Mouse (Mus musculus): Measurements from ENCODE around the gene Dop1a.
A peak's percentile ranks its signal among the peaks of the same experiment; 100 is the strongest.

The Dop1a gene

DNA sequence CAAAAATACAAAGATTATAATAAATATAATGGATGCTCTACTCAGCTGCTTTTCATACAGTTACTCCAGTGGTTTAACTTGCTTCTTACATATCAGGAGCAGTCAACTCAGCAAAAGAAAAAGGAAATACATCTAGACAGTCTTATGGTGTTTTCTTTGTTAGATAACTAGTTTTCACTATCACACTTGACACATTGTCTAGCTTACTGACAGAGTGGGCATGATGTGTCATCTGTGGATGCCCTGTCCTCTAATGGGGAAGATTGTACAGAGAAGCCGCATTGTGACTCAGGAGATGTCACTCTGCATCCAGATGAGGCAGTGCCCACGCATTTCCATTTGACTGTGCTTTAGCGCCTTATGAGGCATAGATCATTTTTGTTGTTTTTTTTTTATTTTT is 32.1 kb downstream of the Dop1a start:
- no peak for DNase-seq (ENCODE audit: inconsistent ontology term)

DNA sequence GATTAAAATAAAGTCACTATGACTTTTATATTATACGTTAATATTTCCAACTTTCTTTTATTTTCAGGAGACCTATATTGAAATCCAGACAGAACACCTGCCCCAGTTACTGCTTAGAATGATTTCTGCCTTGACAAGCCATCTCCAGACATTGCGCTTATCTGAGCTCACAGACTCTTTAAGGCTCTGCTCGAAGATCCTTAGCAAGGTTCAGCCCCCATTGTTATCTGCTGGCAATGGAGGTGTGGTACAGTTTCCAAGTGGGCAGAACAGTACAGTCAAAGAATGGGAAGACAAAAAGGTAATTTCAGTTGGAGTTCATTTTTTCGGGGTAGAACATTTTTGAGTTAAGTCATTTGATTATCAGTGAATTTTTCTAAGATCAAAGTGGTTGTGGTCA is 40.5 kb downstream of the Dop1a start:
- no peak for DNase-seq (ENCODE audit: inconsistent ontology term)

DNA sequence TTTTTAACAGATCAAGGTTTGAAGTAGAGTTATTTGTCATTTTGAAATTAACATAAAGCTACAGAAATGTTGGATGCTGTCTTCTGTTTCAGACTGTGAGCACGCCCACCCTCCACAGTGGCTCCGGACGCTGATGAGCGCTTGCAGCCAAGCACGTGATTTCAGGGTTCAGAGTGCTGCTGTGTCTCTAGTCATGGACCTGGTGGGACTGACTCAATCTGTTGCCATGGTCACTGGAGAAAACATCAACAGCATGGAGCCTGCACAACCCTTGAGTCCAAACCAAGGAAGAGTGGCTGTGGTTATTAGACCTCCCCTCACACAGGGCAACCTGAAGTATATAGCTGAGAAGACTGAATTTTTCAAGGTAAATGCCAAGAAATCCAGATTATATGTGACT is 46.8 kb downstream of the Dop1a start:
- DNase-seq (ENCODE audit: inconsistent ontology term), result peak; percentile 4

DNA sequence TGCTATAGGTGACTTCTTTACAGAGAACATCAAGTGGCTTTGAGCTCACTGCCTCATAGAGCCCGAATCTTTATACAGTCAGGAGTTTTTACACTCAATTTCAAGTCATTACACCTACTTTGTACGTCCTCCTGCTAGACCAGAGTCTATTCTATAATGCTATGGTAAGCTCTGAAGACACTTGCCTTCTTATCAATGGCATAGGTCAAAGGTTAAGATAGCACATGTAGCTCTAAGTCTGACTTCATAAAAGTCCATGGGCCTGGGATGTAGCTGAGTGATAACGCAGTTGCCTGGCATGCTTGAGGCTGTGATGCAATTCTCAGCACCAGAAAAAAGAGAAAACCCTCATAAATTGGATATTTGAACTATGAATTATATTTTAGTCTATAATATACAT is 47.4 kb downstream of the Dop1a start:
- no peak for DNase-seq (ENCODE audit: inconsistent ontology term)

DNA sequence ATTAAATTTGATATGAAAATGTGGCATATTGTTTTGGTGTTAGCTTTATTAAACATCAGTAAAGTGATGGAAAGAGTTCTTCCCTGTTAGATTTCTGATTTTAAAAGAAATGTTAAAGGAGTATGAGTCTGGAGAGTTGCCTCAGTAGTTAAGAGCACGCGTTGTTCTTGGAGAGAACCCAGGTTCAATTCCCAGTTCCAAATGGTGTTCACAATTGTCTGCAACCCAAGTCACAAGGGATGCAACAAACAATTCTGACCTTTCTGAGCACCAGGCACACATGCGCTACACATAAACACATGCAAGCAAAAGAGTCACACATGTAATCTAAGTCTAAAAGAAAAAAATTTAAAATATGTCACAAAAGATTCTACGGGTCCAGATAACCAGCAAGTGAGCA is 47.8 kb downstream of the Dop1a start:
- no peak for DNase-seq (ENCODE audit: inconsistent ontology term)

DNA sequence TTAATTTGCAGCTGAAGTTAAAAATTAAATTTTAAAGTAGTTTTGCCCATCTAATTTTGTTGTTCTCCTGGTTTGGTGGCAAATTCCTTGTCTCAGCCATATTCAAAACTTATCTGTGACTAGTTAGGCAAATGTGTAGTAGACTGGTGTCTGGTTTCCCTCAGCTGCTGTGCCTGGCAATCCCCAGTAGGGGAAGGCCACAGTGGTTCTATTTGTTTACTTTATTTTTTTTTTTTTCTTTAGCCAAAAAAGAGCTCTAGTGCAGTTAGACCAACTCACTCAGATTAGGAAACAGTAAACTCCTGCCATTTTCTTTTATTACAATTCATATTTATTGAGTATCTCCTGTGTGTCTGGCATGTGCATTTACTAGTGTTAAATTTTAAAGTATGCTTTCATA is 55.4 kb downstream of the Dop1a start:
- DNase-seq (ENCODE audit: inconsistent ontology term), result no peak

DNA sequence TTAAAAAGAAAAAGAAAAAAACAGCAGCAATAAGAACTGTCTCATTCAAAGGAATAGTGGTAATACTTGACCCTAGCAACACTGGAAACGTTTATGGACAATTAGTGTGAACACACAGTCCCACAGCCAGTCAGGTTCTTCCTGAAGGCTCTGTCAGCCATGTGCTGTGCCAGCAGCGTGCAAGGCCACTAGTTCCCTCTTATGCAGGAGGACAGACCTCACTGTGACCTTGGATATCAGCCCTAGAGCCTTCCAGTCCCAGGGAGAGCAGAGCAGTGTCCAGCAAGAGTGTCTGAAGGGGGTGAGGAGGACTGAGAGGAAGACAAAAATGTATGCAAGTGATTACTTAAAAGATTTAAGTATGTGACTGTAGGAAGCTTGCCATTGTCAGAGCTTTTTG is 58.6 kb downstream of the Dop1a start:
- DNase-seq (ENCODE audit: inconsistent ontology term), result no peak

DNA sequence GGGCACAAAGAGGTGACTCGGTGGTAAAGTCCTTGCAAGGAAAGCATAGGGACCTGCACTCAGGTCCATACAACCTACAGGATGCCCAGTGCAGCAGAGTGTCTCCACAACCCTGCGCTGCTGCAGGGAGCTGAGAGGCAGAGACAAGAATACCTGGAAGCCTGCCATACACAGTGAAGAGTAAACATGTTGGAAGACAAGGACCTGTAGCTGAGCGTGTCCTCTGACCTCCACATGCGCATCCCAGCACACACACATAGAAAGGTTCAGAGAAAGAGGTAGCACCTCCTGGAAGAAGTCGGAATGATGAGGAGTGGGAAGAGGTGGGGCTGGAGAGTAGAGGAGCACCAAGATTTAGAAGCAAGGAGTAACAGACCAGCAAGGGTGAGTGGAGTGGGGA is 67.1 kb downstream of the Dop1a start:
- DNase-seq (ENCODE audit: inconsistent ontology term), result no peak

DNA sequence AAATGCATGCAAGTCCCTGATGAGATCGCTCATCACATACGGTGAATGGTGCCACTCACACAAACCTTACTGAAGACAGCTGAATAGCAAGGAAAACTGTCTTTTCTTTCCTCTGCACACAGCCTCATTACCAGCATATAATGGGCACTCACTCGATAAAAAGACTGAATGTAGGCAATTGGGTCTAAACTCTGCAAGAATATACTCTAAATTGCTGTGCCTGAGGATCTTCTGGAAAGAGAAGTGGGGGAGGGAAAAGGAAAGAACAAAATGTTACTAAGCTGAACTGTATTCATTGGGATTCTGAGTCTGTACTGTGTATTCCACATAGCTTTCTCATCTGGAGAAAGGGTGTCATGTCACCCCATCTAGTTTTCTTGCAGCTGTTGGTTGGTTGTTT is 76.5 kb downstream of the Dop1a start:
- no peak for DNase-seq (ENCODE audit: inconsistent ontology term)

DNA sequence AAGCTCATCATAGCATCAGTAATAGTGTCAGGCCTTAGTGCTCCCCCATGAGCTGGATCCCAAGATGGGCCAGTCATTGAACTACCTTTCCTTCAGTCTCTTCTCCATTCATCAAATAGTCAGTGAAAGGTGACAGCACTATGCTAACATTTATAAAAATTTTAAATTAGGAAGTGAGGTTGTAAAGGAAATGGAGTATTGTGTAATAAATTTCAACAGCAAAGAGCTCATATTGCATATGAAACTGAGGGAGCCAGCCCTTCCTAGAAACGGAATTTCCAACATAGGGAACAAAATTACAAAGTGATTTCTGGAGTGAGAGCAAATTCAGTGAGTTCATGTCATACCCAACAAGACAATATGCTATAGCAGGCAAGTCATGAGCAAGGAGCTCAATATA is 77.6 kb downstream of the Dop1a start:
- no peak for DNase-seq (ENCODE audit: inconsistent ontology term)

DNA sequence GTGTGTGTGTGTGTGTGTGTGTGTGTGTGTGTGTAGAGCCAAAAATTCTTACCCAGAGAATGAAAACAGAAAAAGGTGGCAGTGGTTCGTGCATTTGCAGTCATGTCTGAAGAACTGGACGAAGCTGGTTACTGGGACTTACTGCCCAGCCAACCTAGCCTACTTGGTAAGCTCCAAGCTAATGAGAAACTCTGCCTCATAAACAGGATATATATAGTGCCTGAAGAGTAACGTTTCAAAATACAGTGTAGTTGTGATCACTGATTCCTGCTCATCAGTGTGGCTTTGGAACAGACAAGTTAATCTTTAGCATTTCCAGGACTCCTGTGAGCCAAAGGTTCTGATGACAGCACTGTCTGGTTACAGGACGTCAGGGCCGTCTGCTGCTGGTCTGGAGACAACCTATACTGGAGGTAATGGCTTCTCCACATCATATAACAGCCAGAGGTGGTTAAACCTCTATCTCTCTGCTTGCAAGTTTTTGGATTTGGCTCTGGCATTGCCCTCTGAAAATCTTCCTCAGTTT is 82.7 kb downstream of the Dop1a start:
- no peak for DNase-seq (ENCODE audit: inconsistent ontology term)

DNA sequence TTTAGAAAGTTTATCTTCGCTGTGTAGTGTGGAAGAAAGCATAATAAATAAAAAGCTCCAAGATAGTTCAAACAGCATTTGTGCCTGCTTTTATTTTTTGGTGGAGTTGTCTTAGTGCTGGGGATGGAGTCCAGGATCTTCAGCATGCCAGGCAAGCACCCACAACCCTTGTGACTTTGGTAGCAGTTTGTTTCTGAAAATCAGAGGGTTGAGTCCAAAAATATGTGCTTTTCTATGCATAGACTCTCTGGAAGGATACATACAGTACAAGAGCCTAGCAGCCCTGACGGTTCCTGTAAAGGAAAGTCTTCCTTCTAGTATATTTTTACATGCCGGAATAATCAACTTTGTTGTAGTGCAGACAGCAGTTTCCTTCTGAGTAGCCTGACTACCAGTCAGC is 83.8 kb downstream of the Dop1a start:
- no peak for DNase-seq (ENCODE audit: inconsistent ontology term)

DNA sequence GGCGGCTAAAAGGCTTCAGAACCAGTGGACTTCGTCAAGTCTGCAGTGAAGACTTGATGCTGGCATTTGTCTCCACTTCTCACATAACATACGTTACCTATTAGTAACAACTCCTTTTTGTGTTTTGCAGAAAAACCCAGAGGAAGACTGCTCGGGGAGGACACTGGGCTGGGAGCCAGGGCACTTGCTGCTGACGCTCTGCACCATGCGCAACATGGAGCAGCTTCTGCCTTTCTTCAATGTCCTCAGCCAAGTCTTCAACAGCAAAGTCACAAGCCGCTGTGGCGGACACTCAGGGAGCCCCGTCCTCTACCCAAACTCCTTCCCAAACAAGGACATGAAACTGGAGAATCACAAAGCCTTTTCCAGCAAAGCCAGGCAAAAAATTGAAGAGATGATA is 86.9 kb downstream of the Dop1a start:
- no peak for DNase-seq (ENCODE audit: inconsistent ontology term)

DNA sequence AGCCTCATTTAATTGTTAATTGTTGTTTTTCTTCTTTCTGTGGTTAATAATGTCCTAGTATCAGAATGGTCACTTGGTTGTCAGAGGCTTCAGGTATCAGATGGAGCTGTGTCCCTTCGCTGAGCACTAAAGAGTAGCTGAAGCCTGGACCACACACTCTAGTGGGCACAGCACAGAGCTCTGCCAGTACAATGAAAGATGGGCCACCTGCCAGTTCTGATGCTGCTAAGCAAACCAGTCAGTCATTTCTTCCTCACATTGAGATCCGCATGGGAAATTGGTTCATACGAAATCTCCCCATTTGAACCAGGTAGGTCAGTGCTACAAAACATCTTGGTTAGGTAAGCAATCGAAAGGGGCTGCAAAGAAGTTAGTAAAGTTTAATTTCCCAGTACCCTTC is 87.7 kb downstream of the Dop1a start:
- DNase-seq (ENCODE audit: inconsistent ontology term), result no peak

DNA sequence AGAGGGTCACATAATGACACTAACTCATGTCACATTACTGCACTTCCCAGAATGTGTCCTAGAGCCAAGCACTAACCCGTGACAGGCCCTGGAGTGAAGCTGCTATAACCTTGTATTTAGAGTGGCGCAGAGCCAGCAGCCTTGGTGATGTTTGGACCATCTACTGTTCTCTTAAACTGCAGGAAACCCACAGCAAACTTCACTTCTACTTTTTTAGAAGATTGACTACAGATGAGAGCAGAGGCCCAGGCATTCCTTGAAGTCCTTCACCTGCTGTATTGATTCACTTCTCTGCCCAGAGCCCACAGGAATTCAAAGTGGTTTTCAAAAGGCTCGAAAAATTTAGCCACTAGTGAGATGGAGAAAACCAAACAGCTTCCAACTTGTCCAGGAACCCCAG is 93.6 kb downstream of the Dop1a start:
- DNase-seq (ENCODE audit: inconsistent ontology term), result peak; percentile 54

DNA sequence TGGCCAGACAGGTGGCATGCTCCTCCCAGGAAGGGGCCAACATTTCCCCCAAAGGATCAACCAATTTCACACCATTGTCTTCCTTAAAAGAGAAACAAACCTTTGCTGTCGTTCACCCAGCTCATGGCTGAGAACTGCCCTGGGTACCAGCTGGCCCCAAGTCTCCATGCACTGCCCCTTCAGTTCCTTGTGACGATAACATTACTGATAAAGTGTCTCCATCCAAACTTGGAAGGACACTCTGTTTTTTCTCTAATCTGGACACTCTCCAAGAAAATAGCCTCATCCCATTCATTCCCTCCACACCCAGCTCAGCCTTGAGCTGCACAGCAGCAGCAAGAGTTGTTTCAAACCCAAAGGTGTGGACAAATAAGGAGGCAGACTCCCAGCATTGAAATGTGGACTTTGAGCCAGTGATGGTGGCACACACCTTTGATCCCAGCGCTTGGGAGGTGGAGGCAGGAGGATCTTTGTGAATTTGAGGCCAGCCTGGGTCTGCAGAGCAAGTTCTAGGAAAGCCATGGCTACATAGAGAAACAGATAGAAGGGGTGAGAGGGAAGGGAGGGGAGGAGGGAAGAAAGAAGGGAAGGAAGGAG is 102.5 kb downstream of the Dop1a start:
- no peak for DNase-seq (ENCODE audit: inconsistent ontology term)

DNA sequence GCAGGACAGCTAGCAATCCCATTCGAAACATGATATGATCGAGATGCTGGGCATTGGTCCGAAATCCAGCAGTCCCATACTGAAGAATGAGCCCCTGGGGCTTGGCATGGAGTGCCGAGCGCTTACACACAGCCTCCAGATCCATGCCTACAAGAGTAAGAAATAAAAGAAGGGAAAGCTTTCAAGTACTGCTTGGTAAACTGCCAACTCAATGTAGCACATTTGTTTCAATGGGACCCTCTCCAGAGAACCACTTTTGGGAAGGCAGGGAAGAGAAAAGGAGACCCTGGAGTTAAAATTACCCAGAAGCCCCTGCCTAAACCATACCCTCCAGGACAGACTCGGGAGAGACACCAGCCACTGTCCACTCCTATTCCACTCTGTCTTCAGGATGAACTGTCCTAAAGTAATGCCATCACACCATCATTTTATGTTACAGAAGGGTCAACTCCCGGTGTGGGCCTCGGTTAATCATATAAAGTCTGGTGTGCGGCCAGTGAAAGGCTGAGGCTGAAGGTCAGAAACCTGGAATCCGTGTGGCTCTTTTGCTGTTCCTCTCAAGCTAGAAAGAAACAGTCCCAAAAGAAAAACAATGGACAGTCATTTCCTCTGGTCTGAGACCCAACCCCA is 103.4 kb downstream of the Dop1a start:
- no peak for DNase-seq (ENCODE audit: inconsistent ontology term)

DNA sequence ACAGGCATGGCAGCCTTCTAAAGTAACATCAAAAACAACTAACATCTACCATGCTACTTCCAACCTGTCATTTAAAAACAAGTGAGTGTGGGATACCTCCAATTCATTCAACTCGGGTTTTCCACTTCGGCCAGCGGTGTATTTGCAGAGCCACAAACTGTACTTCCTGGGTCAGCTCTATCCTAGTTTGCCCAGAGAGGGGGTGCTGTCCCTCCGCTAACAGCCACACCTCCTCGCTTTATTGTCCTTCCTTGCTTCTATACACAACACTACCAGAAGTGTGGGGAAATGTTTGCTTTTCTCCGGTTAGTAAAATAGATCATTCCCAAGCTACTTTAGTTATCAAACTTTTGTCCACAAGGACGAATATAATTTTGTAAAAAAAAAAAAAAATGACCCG is 104.0 kb downstream of the Dop1a start:
- DNase-seq (ENCODE audit: inconsistent ontology term), result no peak

DNA sequence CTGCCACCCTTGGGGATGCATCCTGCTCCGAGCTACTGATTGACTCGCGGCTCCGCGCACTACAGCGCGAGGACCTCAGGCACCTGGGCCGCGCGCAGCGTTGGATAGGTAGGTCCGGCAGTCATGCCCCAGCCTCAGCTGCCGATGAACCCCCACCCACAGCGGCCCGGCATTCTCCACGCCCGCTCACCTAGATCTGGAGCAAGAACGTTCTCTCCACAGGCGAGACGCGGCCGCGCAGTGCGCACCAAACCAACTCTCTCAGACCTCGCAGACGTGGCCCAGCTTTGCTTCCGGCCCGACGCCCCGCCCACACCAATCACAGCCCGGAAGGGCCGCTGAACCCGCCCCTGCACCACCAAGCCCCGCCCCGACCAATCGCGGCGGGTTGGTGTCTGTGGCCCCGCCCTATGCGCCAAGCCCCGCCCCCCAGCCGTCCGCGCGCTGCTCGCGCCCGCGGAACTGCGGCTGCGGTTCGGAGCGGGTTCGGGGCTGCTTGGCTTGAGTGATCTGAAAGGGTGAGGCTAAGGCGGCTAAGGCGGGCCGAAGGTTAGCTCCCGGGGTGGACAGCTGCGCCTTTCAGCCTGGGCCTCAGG is 104.7 kb downstream of the Dop1a start, which contains the start of the genes Pgm3 and Rwdd2a:
Gene Pgm3 (minus strand): TSS at position 303 of the 596 bp plus-strand sequence.
Gene Rwdd2a (plus strand): TSS at position 452 of the 596 bp plus-strand sequence.
- DNase-seq (ENCODE audit: inconsistent ontology term), result peak; percentile 97

DNA sequence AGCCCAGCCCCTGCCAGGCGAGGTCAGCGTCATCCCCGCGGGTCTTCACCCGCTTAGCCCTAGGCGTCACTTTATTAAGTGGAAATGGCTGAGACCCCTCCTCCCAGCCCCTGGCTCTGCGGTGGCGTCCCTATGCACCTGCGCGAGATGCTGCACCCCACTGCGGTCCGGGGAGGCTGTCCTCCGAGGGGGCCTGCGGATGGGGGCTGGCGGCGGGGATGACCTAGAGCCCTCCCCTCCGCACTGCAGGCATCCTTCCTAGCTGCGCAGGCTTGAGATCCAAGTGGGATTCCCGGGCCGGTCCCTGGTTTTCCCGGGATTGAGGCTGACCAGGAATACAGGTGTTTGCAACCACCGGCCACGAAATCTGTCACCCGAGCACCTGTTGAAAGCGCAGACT is 105.2 kb downstream of the Dop1a start:
- no peak for DNase-seq (ENCODE audit: inconsistent ontology term)

DNA sequence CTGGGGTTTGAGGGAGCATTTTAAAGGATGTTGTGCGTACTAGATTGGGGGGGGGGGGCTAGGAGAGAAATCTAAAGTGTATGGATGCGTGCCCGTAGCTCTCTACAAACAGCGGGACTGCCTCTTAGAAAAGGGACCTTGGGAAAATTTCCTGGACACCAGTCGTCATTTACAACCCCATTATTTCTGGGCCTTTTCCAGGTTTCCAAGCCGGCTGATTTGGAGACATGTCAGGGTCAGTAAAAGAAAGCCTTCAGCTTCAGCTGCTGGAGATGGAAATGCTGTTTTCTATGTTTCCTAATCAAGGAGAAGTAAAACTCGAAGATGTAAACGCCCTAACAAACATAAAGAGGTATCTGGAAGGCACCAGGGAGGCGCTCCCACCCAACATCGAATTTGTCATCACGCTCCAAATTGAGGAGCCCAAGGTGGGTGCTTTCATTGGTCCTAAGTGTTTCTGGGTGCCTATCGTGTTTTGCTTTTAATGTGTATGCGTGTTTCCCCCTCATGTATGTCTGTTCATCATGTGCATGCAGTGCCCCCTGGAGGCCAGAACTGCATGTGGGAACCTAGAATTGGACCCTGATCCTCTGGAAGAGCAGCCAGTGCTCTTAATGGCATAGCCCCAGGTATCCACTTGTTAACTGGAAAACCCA is 105.8 kb downstream of the Dop1a start:
- DNase-seq (ENCODE audit: inconsistent ontology term), result peak; percentile 60

DNA sequence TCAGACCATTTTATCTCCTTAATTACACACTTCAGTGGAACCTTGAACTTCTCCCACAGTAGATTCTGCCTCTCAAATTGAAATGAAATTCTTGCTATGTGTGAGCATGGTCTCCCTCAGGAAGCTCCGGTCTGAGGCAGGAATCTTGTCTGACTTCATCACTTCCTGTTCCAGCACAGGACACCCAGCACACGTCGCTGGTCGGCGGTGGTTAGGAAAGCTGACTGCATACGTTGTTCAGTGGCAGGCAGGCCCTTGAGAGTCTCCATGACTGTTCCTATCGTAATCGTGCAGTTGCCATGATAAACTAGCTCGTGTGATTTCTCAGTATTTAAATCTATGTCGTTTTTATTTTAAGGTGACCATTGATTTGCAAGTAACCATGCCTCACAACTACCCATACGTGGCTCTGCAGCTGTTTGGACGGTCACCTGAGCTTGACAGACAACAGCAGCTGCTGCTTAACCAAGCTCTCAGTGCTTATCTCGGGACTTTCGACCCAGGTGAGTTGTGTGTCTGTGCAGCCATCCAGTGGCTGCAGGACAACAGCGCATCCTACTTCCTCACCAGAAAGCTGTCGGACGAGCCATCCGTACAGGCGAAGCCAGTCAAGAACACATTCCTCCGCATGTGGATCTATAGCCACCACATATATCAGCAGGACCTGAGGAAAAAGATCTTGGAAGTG is 106.8 kb downstream of the Dop1a start:
- DNase-seq (ENCODE audit: inconsistent ontology term), result no peak
